Comparison of ENCODE assay signal across 8 mouse cellular contexts in the genomic region with DNA sequence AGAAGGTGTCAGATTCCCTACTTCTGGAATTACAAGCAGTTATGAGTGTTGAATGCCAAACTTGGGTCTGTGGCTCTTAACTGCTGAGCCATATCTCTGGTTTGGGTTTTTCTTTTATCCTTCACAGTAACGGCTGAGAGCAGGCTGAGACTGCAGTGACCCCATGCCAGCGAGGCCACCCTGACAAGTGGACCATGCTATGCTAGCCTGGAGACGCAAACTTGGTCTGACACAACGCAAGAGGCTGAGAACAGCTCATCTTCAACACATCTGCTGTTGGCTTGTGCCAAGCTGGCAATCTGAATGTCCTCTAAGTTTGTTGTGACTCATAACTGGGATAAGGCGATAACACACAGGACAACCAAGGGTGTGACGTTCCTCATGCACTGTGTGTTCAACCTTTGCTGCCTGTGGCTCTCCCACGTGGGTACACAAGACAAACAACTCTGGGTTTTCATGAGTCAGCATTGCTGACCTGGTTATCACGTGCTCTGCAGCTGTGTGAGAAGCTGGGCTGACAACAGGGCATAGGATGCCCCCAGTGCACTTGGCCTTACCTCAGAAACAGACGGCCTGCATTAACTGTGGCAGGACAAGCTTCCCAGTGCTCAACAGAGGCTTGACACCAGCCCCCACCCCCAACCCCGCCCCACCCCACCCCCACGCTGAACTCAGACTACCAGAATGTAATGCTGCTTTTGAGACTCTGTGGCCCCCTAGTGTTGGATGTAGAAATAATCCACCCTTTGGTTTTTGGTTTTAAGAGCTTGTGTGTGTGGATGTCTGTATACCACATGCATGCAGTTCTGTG. TPM values are rescaled to one million over a fixed set of nuclear protein-coding genes. Genes with fewer than 3 reads are reported as not detected.
DNase-seq lines count a peak whose midpoint lies in the region; ATAC-seq lines count a peak whose summit lies in the region.

No protein-coding gene starts in this region.

- H3K27ac ChIP-seq in hindbrain, embryonic 16.5 days (ENCODE audit: low read depth, low read length): no peak overlapping the region
- H3K27ac ChIP-seq in limb, embryonic 11.5 days (replicated peaks; ENCODE audit: low read depth, low read length): peak overlapping the region; percentile 45; the same call in 1 of the 2 replicates
- H3K27ac ChIP-seq in midbrain, embryonic 12.5 days (replicated peaks): no peak overlapping the region; the same call in 1 of the 2 replicates

- H3K9me3 ChIP-seq in hindbrain, embryonic 16.5 days (ENCODE audit: control insufficient read depth, low read length): no peaks in the 10 kb centered on the region
- no peaks in the 10 kb centered on the region for H3K9me3 ChIP-seq in limb, embryonic 11.5 days (ENCODE audit: control insufficient read depth, low read length)
- H3K9me3 ChIP-seq in midbrain, embryonic 12.5 days: no peaks in the 10 kb centered on the region

- 44% methylated on average over 11 of the region's 11 CpGs for WGBS in hindbrain, embryonic 16.5 days
- 44% methylated on average over 11 of the region's 11 CpGs for WGBS in limb, embryonic 11.5 days
- WGBS in midbrain, embryonic 12.5 days: 46% methylated on average over 11 of the region's 11 CpGs

- H3K36me3 ChIP-seq in hindbrain, embryonic 16.5 days (ENCODE audit: control insufficient read depth, insufficient read depth, low read length): peaks cover 3% of the 10 kb centered on the region; the same call in 1 of the 2 replicates
- no peaks in the 10 kb centered on the region for H3K36me3 ChIP-seq in limb, embryonic 11.5 days (ENCODE audit: control insufficient read depth, insufficient read depth, low read length)
- peaks cover 16% of the 10 kb centered on the region; the same call in 1 of the 2 replicates for H3K36me3 ChIP-seq in midbrain, embryonic 12.5 days

- H3K4me1 ChIP-seq in hindbrain, embryonic 16.5 days (ENCODE audit: control insufficient read depth, insufficient read depth, low read depth, low read length): no peaks in the 10 kb centered on the region
- H3K4me1 ChIP-seq in limb, embryonic 11.5 days (ENCODE audit: control insufficient read depth, insufficient read depth, low read length): 0 out of 2 replicates have a peak, but pooled peaks cover 5% of the 10 kb centered on the region
- peaks cover 5% of the 10 kb centered on the region for H3K4me1 ChIP-seq in midbrain, embryonic 12.5 days

- H3K4me2 ChIP-seq in hindbrain, embryonic 16.5 days (ENCODE audit: low read length): peak overlapping the region; percentile 28; the same call in 1 of the 2 replicates
- no peak overlapping the region for H3K4me2 ChIP-seq in limb, embryonic 11.5 days (ENCODE audit: low read depth, severe bottlenecking)
- no peak overlapping the region for H3K4me2 ChIP-seq in midbrain, embryonic 12.5 days (replicated peaks)

- no peak overlapping the region for H3K4me3 ChIP-seq in hindbrain, embryonic 16.5 days (ENCODE audit: low read length)
- H3K4me3 ChIP-seq in limb, embryonic 11.5 days (ENCODE audit: low read depth, low read length): no peak overlapping the region
- no peak overlapping the region for H3K4me3 ChIP-seq in midbrain, embryonic 12.5 days

- no peak overlapping the region for H3K9ac ChIP-seq in hindbrain, embryonic 16.5 days (ENCODE audit: low read depth, low read length)
- no peak overlapping the region for H3K9ac ChIP-seq in limb, embryonic 11.5 days (ENCODE audit: low read length)
- no peak overlapping the region for H3K9ac ChIP-seq in midbrain, embryonic 12.5 days (replicated peaks)

- peak; percentile 51 for ATAC-seq in hindbrain, embryonic 16.5 days
- peak; percentile 72 for ATAC-seq in limb, embryonic 11.5 days (ENCODE audit: insufficient number of reproducible peaks, low FRiP score, low TSS enrichment, low read depth)
- peak; percentile 56; the same call in 1 of the 2 replicates for ATAC-seq in midbrain, embryonic 12.5 days (ENCODE audit: low FRiP score, low read depth)

- no peaks in the 10 kb centered on the region for H3K27me3 ChIP-seq in hindbrain, embryonic 16.5 days (replicated peaks; ENCODE audit: control insufficient read depth, insufficient read depth, low read length)
- no peaks in the 10 kb centered on the region for H3K27me3 ChIP-seq in limb, embryonic 11.5 days (ENCODE audit: control insufficient read depth, insufficient read depth, low read length)
- H3K27me3 ChIP-seq in midbrain, embryonic 12.5 days: no peaks in the 10 kb centered on the region

- DNase-seq in layer of hippocampus, adult 8-10 months (ENCODE audit: low spot score in 2 of 2): peak; percentile 47 to 53
- no peak for DNase-seq in layer of hippocampus, postnatal 25 days (ENCODE audit: extremely low spot score in 1 of 2, low spot score in 1 of 2)
- peak; percentile 41 to 65 for DNase-seq in cerebellum, postnatal 10 days
- peak; percentile 48 for DNase-seq in gastrocnemius, adult 18-20 months (ENCODE audit: low spot score)
- peak; percentile 48 for DNase-seq in limb, embryonic 11.5 days (ENCODE audit: low spot score)
- DNase-seq in spleen, postnatal 4 days (ENCODE audit: low spot score in 2 of 2): peak; percentile 74 to 80

RNA-seq across cellular contexts. Expression of gene Atg14, which starts 36.9 kb away (rescaled TPM):
- 10 to 100 TPM; 18.2 to 21.9 (median 20.7) TPM for total RNA-seq in layer of hippocampus, adult 8-10 months (2022)
- 10 to 100 TPM; 16.6 to 17.9 TPM for total RNA-seq in layer of hippocampus, postnatal 25 days (2021)
- 1 to 10 TPM; 6.7 to 6.9 TPM for total RNA-seq in gastrocnemius, adult 18-20 months (2021)
- 18.0 and 18.4 TPM in 2 replicates for polyA plus RNA-seq in hindbrain, embryonic 16.5 days (2015; fragmentation: Nextera tagmentation; extraction: Ambion mirVana)
- polyA plus RNA-seq in limb, embryonic 11.5 days (2014; fragmentation: Nextera tagmentation; extraction: Ambion mirVana): 17.4 and 19.5 TPM in 2 replicates
- 22.7 TPM in 2 replicates for polyA plus RNA-seq in midbrain, embryonic 12.5 days (2016; fragmentation: Nextera tagmentation; extraction: Ambion mirVana)

Comparison
In these comparisons a context has a peak if more than half of its experiments do, and no peak if none do; other contexts are left out.
1. DNase-seq: peak in layer of hippocampus, adult 8-10 months (2 of 2), cerebellum, postnatal 10 days (2 of 2), gastrocnemius, adult 18-20 months (single experiment), limb, embryonic 11.5 days (single experiment) and spleen, postnatal 4 days (2 of 2); none in layer of hippocampus, postnatal 25 days (0 of 2).
2. Peak in every context shown above with its lines, with median percentiles within 50 percentile points of each other: ATAC-seq.